Mouse (Mus musculus) testis, adult 2 months (tissue): ENCODE data around the gene Spdl1. TPM values are rescaled to one million over a fixed set of nuclear protein-coding genes. Genes with fewer than 3 reads are reported as not detected.

Experiments
- H3K27ac ChIP-seq: fragments of 200-500 bp; 2 replicates; pipeline ENCODE4 v1.5.1; 2012; ENCODE audit warnings: low read depth, low read length; ENCODE audit not compliant: control insufficient read depth, insufficient read depth
- H3K27me3 ChIP-seq: fragments of 200-500 bp; 2 replicates; pipeline ENCODE4 v1.6.1; 2012; ENCODE audit warnings: mild to moderate bottlenecking, low read length, moderate library complexity; ENCODE audit not compliant: control insufficient read depth, insufficient read depth
- H3K36me3 ChIP-seq: fragments of 200-500 bp; 2 replicates; pipeline ENCODE4 v1.6.1; 2012; ENCODE audit warnings: mild to moderate bottlenecking, low read length; ENCODE audit not compliant: control insufficient read depth, insufficient read depth
- H3K4me1 ChIP-seq: fragments of 200-500 bp; 2 replicates; pipeline ENCODE4 v1.6.1; 2012; ENCODE audit warnings: low read length; ENCODE audit not compliant: control insufficient read depth, insufficient read depth
- H3K4me3 ChIP-seq: fragments of 200-500 bp; 2 replicates; pipeline ENCODE4 v1.5.1; 2012; ENCODE audit warnings: low read depth, mild to moderate bottlenecking, low read length, moderate library complexity, mixed read lengths; ENCODE audit not compliant: control insufficient read depth
- CTCF ChIP-seq: fragments of 200-500 bp; IDR thresholded peaks from 2 replicates; pipeline ENCODE4 v1.5.1; 2012; ENCODE audit warnings: low read depth, mild to moderate bottlenecking, inconsistent platforms, low read length, moderate library complexity; ENCODE audit not compliant: control insufficient read depth, insufficient read depth, insufficient replicate concordance
- POLR2A ChIP-seq: fragments of 200-500 bp; IDR thresholded peaks from 2 replicates; pipeline ENCODE4 v1.6.1; 2012; ENCODE audit warnings: low read depth, mild to moderate bottlenecking, inconsistent platforms, low read length, moderate library complexity; ENCODE audit not compliant: control insufficient read depth
- polyA plus RNA-seq: library from polyadenylated mRNA; depleted of rRNA; stranded (reverse); fragments of >200 nt; gene quantifications from 2 replicates; pipeline ENCODE4 v1.2.3, GENCODE M21; 2012

Gene Spdl1
- polyA plus RNA-seq, 1 experiment: 4.1 TPM

DNA sequence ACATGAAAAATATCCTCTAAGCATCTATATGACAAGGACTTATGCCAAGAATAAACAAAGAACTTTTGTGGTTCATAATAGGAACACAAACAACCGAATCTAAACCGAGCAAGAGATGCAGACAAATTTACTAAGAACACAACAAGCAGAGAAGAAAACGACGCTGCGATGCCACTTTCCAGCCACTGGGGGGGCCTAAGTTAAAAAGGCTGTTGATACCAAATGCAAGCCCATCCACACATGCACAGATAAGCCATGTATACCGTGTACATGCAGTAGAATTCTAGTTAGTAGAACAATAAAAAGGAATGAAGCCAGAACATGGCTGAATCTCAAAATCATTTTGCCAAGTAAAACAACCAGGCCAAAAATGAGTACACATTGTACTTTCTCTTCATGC lies 35.2 kb upstream of the Spdl1 start:
- no peaks in the 10 kb centered on the region for H3K27me3 ChIP-seq
- H3K27ac ChIP-seq: no peak overlapping the region
- H3K4me1 ChIP-seq: no peaks in the 10 kb centered on the region
- H3K36me3 ChIP-seq: no peaks in the 10 kb centered on the region
- H3K4me3 ChIP-seq: no peak overlapping the region
- no peak for TF ChIP-seq CTCF
- TF ChIP-seq POLR2A: no peak

DNA sequence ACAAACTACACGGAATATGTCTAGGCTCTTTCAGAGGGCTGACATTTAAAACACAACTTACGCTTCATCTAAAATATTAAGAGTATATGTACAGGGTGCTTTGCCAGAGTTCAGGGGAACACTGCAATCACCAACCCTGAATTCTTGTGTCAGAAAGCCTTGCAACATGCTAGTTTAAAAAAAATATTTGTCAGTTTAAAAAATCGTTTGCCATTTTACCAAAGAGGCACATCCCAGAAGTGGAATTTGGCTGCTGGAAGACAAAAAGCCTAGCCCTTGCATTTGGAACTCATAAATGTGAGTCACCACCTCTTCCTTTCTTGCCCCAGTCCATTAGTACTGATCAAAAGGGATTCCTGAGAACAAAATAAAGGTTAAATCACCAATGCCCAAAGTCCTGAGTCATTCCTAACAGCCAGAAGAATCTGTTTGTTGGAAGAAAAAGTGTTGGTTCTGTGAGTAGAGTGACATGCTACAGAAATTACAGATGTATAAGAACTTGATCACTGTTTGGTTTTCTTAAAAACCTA lies 32.4 kb upstream of the Spdl1 start:
- Histone ChIP-seq H3K27ac (no peak overlapping the region), H3K4me3 (no peak overlapping the region), H3K27me3 (no peaks in the 10 kb centered on the region), H3K36me3 (no peaks in the 10 kb centered on the region), H3K4me1 (no peaks in the 10 kb centered on the region)
- TF ChIP-seq CTCF (no peak), POLR2A (no peak)

DNA sequence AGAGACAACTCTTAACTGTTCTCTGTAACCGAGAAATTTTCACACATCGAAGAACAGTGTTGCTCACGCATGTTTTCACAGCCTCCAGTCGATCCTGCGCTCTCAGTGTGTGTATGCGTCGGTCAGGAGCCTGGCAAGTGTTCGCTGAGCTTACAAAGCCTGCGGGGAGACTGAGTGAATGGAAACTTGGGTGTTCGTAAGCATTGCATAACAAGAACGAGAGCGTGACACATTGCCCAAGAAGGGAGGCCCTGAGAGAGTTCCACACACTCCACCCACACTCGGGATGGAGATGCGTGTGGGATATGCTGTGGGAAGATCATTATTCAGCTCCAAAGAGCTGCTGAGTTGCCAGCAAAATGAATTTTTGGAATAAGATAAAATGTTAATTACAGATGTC lies 31.7 kb upstream of the Spdl1 start:
- TF ChIP-seq POLR2A: no peak
- TF ChIP-seq CTCF: no peak
- no peaks in the 10 kb centered on the region for H3K4me1 ChIP-seq
- H3K27ac ChIP-seq: no peak overlapping the region

DNA sequence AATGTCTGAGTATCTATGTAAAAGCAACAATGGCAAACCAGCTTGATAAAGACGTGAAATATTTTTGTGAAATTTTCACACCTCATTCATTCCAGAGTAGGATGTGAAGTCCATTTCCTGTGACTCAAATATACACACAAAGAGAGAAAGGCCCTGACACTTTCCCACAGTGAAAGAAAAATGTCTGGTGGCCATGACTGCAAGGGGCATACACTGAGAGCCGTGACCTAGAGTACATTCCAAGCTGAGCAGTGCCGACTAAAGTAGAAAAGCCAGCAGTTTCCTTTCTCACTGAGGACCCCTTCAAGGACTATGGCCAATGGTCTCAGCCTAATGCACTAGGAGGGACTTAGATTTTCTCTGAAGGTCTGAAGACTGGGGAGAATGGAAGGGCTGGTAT lies 23.2 kb upstream of the Spdl1 start:
- Histone ChIP-seq H3K27me3 (no peaks in the 10 kb centered on the region), H3K36me3 (no peaks in the 10 kb centered on the region), H3K4me3 (no peak overlapping the region), H3K27ac (no peak overlapping the region), H3K4me1 (no peaks in the 10 kb centered on the region)
- TF ChIP-seq POLR2A: no peak
- no peak for TF ChIP-seq CTCF

More for the DNA sequence above, 31.7 kb upstream of the Spdl1 start:
- H3K27me3 ChIP-seq: no peaks in the 10 kb centered on the region
- H3K4me3 ChIP-seq: no peak overlapping the region; the same call in 1 of the 2 replicates
- H3K36me3 ChIP-seq: no peaks in the 10 kb centered on the region

DNA sequence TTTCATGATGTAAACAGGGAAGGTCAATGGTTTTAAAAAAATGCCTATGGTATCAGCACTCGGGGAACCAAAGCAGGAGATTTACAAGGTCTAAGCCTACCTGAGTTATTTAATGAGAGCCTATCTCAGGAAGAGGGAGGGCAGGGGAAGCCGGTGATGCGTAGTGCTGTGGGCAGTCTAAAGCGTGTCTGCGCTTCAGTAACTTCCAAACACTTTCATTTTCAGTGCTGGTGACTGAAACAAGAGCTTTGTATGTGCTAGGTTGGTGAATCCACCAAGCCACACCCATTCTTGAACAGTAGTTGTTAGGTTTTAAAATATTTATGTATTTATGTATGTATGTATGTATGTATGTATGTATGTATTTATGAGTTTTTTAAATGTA lies 12.8 kb upstream of the Spdl1 start:
- no peak overlapping the region for H3K27ac ChIP-seq
- TF ChIP-seq POLR2A: no peak
- TF ChIP-seq CTCF: no peak

DNA sequence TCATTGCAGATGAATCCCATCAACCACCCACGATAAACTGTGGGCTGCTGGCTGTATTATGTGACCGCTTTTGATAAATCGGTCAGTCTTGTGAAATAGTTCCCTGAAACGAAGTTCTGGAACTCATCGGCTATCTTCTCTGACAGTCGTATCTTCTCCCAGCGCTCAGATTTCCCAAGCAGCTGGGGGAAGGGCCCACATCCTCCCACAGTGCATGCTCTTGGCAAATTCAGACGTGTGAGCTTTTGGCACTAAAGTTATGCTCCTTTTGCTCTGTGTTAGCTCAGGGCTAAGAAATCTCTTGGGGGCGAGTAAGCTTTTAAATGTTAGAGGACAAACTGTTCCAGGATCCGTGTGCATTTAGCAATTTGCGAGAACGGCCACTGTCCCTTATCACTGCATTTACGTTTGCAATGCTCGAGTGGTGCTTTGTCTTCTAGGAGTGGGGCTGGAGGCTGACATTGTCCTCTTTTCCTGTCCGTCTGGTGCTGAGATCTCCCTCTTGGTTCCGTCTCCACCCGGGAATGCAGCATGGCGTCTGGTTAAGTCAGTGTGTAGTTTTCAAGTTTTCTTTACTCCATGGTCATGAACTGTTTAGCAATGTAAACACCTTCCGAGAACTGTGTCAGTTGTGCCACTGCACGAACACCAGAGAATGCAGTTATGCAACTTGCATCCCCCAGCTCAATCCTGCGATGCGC lies 12.3 kb upstream of the Spdl1 start:
- H3K36me3 ChIP-seq: no peaks in the 10 kb centered on the region
- no peak for TF ChIP-seq CTCF
- TF ChIP-seq POLR2A: no peak
- no peaks in the 10 kb centered on the region for H3K4me1 ChIP-seq
- H3K27ac ChIP-seq: no peak overlapping the region
- H3K27me3 ChIP-seq: no peaks in the 10 kb centered on the region
- H3K4me3 ChIP-seq: 0 out of 2 replicates have a peak overlapping the region, but pooled peaks have one; percentile 3

More for the DNA sequence above, 12.8 kb upstream of the Spdl1 start:
- H3K4me3 ChIP-seq: no peak overlapping the region
- no peaks in the 10 kb centered on the region for H3K36me3 ChIP-seq
- H3K27me3 ChIP-seq: no peaks in the 10 kb centered on the region
- H3K4me1 ChIP-seq: no peaks in the 10 kb centered on the region

DNA sequence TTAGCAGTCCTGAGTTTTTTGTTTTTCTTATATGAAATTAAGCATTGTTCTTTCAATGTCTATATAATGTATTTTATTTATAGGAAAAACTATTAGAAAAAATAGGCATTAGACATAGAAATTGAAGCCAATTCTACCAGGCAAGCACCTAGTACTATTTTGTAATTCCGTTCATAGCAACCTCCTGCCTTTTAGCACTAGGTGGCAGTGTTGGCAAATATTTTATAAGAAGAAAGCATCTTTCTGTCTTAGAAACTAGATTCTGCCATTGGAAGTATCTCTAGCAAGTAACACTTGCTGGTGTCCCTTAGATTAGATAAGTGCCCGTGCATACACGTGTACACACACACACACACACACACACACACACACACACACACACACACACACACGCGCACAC lies 10.1 kb upstream of the Spdl1 start:
- Histone ChIP-seq H3K4me3 (no peak overlapping the region), H3K27me3 (no peaks in the 10 kb centered on the region), H3K36me3 (no peaks in the 10 kb centered on the region), H3K4me1 (no peaks in the 10 kb centered on the region), H3K27ac (no peak overlapping the region)
- TF ChIP-seq POLR2A: no peak
- TF ChIP-seq CTCF: no peak

DNA sequence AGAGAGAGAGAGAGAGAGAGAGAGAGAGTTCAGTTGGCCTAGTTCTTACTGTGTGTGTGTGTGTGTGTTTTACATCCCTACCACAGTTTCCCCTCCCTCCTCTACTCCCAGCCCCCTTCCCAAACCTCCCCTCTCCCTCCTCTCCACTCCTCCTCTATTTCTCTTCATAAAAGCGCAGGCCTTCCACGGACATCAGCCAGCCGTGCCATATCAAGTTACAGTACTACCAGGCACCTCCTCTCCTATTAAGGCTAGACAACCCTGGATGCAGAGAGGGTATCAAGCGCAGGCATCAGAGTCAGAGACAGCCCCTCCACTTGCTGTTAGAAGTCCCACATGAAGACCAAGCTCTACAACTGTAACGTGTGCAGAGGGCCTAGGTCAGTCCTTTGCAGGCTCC lies 6.8 kb upstream of the Spdl1 start:
- H3K4me1 ChIP-seq: no peaks in the 10 kb centered on the region
- H3K27me3 ChIP-seq: no peaks in the 10 kb centered on the region
- no peaks in the 10 kb centered on the region for H3K36me3 ChIP-seq
- no peak for TF ChIP-seq POLR2A
- no peak for TF ChIP-seq CTCF
- no peak overlapping the region for H3K4me3 ChIP-seq
- no peak overlapping the region for H3K27ac ChIP-seq
